Mouse (Mus musculus) C2C12 (cell line): ENCODE measurements at regions not wholly inside any gene's neighbourhood (a gene's known extent, or its start where the extent isn't known, plus 50 kb on each side); places are given as distances from the start of the nearest gene placed in this dataset.

ENCODE experiments used
- H3K27me3 ChIP-seq: one replicate; pipeline ENCODE4 v1.6.1; 2011; ENCODE audit not compliant: control insufficient read depth, insufficient read depth, insufficient read length
- H3K36me3 ChIP-seq: one replicate; pipeline ENCODE4 v1.6.1; 2011; ENCODE audit not compliant: control insufficient read depth, insufficient read depth
- H3K4me3 ChIP-seq: one replicate; pipeline ENCODE4 v1.5.1; 2011; ENCODE audit warnings: mild to moderate bottlenecking, control low read depth; ENCODE audit not compliant: poor library complexity, insufficient read depth, severe bottlenecking
- H3K79me2 ChIP-seq: one replicate; pipeline ENCODE4 v1.6.1; 2011; ENCODE audit not compliant: control insufficient read depth, insufficient read depth
- H3K79me3 ChIP-seq: one replicate; pipeline ENCODE4 v1.6.1; 2011; ENCODE audit warnings: low read depth, control low read depth
- H3ac ChIP-seq: one replicate; pipeline ENCODE3; 2011; ENCODE audit warnings: low read depth; ENCODE audit not compliant: control insufficient read depth, insufficient read length
- CEBPB ChIP-seq: IDR thresholded peaks from one replicate; pipeline ENCODE4 v1.6.1; 2011; ENCODE audit warnings: low read depth, mild to moderate bottlenecking, control low read depth, moderate library complexity
- CTCF ChIP-seq: IDR thresholded peaks from one replicate; pipeline ENCODE4 v1.5.1; 2011; ENCODE audit not compliant: control insufficient read depth, insufficient read depth, insufficient read length
- FOSL1 ChIP-seq: IDR thresholded peaks from one replicate; pipeline ENCODE4 v1.8.0; 2011; ENCODE audit warnings: mild to moderate bottlenecking, low read length; ENCODE audit not compliant: poor library complexity, insufficient read depth, severe bottlenecking
- MAX ChIP-seq: IDR thresholded peaks from one replicate; pipeline ENCODE4 v1.6.1; 2011; ENCODE audit warnings: mild to moderate bottlenecking, control low read depth
- MYOD1 ChIP-seq: IDR thresholded peaks from one replicate; pipeline ENCODE4 v1.6.1; 2011; ENCODE audit warnings: low read depth; ENCODE audit not compliant: control insufficient read depth, insufficient read length
- MYOG ChIP-seq: IDR thresholded peaks from one replicate; pipeline ENCODE4 v1.6.1; 2011; ENCODE audit not compliant: control insufficient read depth, insufficient read length; ENCODE audit errors: extremely low read depth
- USF1 ChIP-seq: IDR thresholded peaks from one replicate; pipeline ENCODE4 v1.6.1; 2011; ENCODE audit warnings: low read depth, mild to moderate bottlenecking, control low read depth, moderate library complexity

DNA sequence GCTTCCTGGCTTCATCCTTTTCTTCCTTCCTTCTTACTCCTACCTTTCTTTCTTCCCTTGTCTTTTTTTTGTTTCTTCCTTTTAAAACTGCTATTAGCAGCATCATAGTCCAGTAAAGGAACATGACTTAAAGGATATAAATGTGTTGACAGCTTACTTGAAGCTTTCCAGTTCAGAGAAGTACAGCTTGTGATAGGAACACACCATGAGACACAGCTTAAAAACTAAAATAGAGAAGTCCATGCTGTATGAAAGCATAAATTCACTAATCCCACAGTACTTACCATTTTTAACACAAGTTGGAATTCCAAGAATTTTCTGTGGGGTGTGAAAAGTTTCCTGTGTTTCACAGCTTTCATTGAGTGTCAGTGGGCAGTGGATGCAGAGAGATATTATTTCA, 173.4 kb downstream of the Anxa1 start:
- H3K79me2 ChIP-seq, result no peaks in the 10 kb centered on the region
- H3K27me3 ChIP-seq, result no peaks in the 10 kb centered on the region
- no peak overlapping the region for H3K4me3 ChIP-seq
- TF ChIP-seq CTCF (no peak), CEBPB (no peak), MYOG (no peak), MYOD1 (no peak), USF1 (no peak), MAX (no peak), FOSL1 (no peak)
- no peak overlapping the region for H3ac ChIP-seq
- no peaks in the 10 kb centered on the region for H3K79me3 ChIP-seq
- H3K36me3 ChIP-seq, result no peaks in the 10 kb centered on the region

DNA sequence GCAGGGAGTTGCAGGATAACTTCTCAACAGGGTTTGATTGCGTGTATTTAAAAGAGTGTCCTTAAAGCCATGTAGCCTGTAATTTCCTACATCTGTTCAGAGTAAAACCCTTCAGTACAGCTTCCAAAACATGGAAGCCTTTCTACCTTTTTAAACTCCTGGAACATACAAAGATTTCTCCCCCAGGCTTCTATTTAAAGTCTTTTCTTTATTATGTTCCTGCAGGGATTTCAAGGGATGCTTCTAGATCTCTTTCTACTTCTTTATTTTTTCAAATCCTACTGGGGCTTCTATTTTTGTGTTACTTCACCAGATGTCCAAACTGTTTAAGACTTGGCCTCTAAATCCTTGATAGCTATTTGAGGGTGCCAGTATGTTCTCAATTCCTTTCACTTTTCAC, 196.2 kb downstream of the Anxa1 start:
- no peaks in the 10 kb centered on the region for H3K36me3 ChIP-seq
- TF ChIP-seq MYOG (no peak), FOSL1 (no peak), CTCF (no peak), MAX (no peak), CEBPB (no peak), USF1 (no peak), MYOD1 (no peak)
- H3K27me3 ChIP-seq, result no peaks in the 10 kb centered on the region
- no peak overlapping the region for H3K4me3 ChIP-seq
- no peaks in the 10 kb centered on the region for H3K79me2 ChIP-seq
- no peak overlapping the region for H3ac ChIP-seq
- H3K79me3 ChIP-seq, result no peaks in the 10 kb centered on the region

DNA sequence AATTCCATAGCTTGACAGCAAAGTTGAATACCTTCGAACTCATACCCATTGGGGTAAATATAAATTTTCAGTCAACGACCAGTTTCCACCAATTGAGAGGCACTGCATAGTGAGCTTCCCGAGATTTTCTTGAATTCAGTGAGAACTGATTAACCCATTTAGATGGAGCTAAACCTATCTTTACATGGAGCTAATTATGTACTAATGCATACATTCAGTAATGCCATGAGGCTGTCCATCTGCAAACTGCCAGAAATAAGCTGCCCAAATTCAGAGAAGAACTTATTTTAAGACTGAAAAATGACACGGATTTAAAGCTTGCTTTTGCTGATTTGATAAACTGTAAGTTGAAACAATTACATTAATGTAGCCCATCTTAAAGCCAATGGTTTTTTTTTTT, 208.9 kb downstream of the Anxa1 start:
- TF ChIP-seq CTCF (no peak), MAX (no peak), USF1 (no peak), FOSL1 (no peak), MYOG (no peak), MYOD1 (no peak), CEBPB (no peak)
- Histone ChIP-seq H3K4me3 (no peak overlapping the region), H3K36me3 (no peaks in the 10 kb centered on the region), H3ac (no peak overlapping the region), H3K79me2 (no peaks in the 10 kb centered on the region), H3K79me3 (no peaks in the 10 kb centered on the region), H3K27me3 (no peaks in the 10 kb centered on the region)

DNA sequence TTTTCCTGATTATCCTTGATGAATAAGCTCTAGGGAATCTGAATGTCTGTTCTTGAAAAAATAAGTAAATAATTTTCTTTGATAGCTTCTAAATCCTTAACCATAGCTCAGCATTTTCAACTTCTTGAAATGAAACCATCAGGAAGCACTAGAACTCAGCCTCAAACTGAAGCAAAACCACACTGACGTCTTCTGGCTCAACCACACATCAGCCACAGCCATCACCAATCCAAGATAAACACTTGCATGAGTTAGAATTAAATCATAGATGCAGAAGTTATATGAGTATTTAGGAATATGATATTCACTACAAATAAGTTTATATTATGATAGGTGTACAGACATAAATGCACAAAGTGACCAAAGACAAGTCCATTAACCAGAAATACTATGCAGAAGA, 229.2 kb downstream of the Anxa1 start:
- TF ChIP-seq MYOG (no peak), CTCF (no peak), USF1 (no peak), FOSL1 (no peak), CEBPB (no peak), MYOD1 (no peak), MAX (no peak)
- H3K79me3 ChIP-seq, result no peaks in the 10 kb centered on the region
- H3K36me3 ChIP-seq, result no peaks in the 10 kb centered on the region
- no peaks in the 10 kb centered on the region for H3K27me3 ChIP-seq
- no peaks in the 10 kb centered on the region for H3K79me2 ChIP-seq
- H3ac ChIP-seq, result no peak overlapping the region
- H3K4me3 ChIP-seq, result no peak overlapping the region

DNA sequence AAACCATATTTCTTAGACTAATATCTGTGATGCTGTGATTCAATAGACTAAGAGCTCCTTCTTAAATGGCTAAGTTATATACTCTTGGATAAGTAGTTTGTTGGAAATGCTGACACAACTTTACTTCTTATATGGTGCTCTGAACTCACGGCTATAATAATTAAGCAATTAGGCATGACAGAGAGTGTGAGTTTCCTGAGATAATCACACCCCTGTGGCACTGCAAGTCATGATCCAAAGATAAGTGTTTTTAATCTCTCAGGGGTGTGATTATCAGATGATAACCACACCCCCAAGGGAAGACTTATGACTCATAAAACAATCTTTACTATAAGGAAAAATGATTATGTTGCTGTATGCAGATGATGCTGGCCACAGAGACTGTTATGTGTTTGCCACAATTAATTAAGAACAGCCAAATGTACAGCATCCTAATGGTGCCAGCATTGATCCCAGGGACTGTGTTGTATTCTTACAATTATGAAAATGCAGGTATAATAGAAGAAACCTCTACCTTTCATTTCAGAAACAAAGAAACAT, 234.3 kb downstream of the Anxa1 start:
- TF ChIP-seq FOSL1 (no peak), MAX (no peak), USF1 (no peak), CTCF (no peak), MYOG (no peak), MYOD1 (no peak), CEBPB (no peak)

DNA sequence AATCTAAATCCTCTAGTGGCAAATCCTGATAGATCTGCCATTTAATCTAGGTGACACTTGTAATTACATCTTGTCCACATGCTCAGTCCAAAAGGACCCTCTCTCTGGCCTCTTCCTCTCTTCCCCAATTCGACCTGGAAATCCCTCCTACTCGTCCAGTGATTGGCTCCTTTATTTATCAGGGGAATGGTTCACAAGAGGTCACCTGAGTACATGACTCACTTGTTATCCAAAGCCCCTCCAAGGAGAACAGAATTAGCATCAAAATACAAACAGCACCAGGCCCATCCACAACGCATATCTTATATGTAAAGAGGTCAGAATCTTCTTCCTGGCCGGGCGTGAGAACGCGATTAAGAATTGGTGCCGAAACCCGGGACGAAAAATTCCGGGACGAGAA, 251.2 kb downstream of the Anxa1 start:
- no peaks in the 10 kb centered on the region for H3K27me3 ChIP-seq
- H3ac ChIP-seq, result no peak overlapping the region
- TF ChIP-seq CTCF, result no peak
- TF ChIP-seq CEBPB, result no peak
- TF ChIP-seq FOSL1, result no peak
- TF ChIP-seq MYOD1, result no peak
- no peak for TF ChIP-seq MAX
- no peak for TF ChIP-seq MYOG
- no peak for TF ChIP-seq USF1
- no peaks in the 10 kb centered on the region for H3K36me3 ChIP-seq
- no peak overlapping the region for H3K4me3 ChIP-seq
- no peaks in the 10 kb centered on the region for H3K79me3 ChIP-seq
- H3K79me2 ChIP-seq, result no peaks in the 10 kb centered on the region

More for the DNA sequence above, 234.3 kb downstream of the Anxa1 start:
- no peak overlapping the region for H3K4me3 ChIP-seq
- no peaks in the 10 kb centered on the region for H3K79me2 ChIP-seq
- H3K36me3 ChIP-seq, result no peaks in the 10 kb centered on the region
- H3K27me3 ChIP-seq, result no peaks in the 10 kb centered on the region
- H3K79me3 ChIP-seq, result no peaks in the 10 kb centered on the region
- no peak overlapping the region for H3ac ChIP-seq
